Mouse (Mus musculus) C2C12 (cell line): ENCODE measurements around the gene Rims4.

Source experiments
- CEBPB ChIP-seq: IDR thresholded peaks from one replicate; pipeline ENCODE4 v1.6.1; 2011; ENCODE audit warnings: low read depth, mild to moderate bottlenecking, control low read depth, moderate library complexity
- CTCF ChIP-seq: IDR thresholded peaks from one replicate; pipeline ENCODE4 v1.5.1; 2011; ENCODE audit not compliant: control insufficient read depth, insufficient read depth, insufficient read length
- FOSL1 ChIP-seq: IDR thresholded peaks from one replicate; pipeline ENCODE4 v1.8.0; 2011; ENCODE audit warnings: mild to moderate bottlenecking, low read length; ENCODE audit not compliant: poor library complexity, insufficient read depth, severe bottlenecking
- MAX ChIP-seq: IDR thresholded peaks from one replicate; pipeline ENCODE4 v1.6.1; 2011; ENCODE audit warnings: mild to moderate bottlenecking, control low read depth
- MYOD1 ChIP-seq: IDR thresholded peaks from one replicate; pipeline ENCODE4 v1.6.1; 2011; ENCODE audit warnings: low read depth; ENCODE audit not compliant: control insufficient read depth, insufficient read length
- MYOG ChIP-seq: IDR thresholded peaks from one replicate; pipeline ENCODE4 v1.6.1; 2011; ENCODE audit not compliant: control insufficient read depth, insufficient read length; ENCODE audit errors: extremely low read depth
- USF1 ChIP-seq: IDR thresholded peaks from one replicate; pipeline ENCODE4 v1.6.1; 2011; ENCODE audit warnings: low read depth, mild to moderate bottlenecking, control low read depth, moderate library complexity

DNA sequence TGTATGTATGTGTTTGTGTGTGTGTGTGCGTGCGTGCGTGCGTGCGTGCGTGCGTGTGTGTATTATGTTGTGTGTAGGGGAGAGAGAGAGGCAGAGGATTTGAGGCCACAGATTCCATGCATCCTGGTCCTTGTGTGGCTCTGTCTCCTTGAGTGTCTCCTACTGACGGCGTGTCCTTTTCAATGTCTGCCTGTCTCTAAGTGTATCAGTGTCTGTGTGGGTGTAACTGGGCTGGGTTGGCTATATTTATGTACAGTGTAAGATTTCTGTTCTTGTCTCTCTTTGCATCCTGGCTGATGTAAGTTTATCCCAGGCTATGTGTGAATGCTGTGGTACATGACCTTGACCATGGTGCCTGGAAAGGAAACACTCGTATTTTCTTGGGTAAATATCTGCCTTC lies 6.6 kb upstream of the Rims4 start:
- TF ChIP-seq CTCF (no peak), MAX (no peak), MYOD1 (no peak), FOSL1 (no peak), MYOG (no peak), CEBPB (no peak), USF1 (no peak)
